Mouse (Mus musculus) hindbrain, embryonic 15.5 days (tissue): ENCODE data around the gene 1520401A03Rik. TPM values are rescaled to one million over a fixed set of nuclear protein-coding genes. Genes with fewer than 3 reads are reported as not detected.
A peak's percentile ranks its signal among the peaks of the same experiment; 100 is the strongest.
"Not testable (repeated sequence)": the region's sequence is repeated elsewhere in the genome, so short reads cannot be mapped to it uniquely, and the experiment has no call there.

ENCODE experiments used
- ATAC-seq: fragments of 200-750 bp; cut with Nextera tagmentation; 2 replicates; pipeline ENCODE4 v1.8.0; 2017; ENCODE audit warnings: low read depth, moderate number of reproducible peaks, moderate TSS enrichment; ENCODE audit not compliant: low FRiP score
- H3K27ac ChIP-seq: fragments of 300-500 bp; sonication (generic); replicated peaks from 2 replicates; pipeline ENCODE4 v1.5.1; 2015; ENCODE audit warnings: mild to moderate bottlenecking, inconsistent platforms
- H3K27me3 ChIP-seq: fragments of 300-500 bp; sonication (generic); 2 replicates; pipeline ENCODE4 v1.6.1; 2015; ENCODE audit warnings: control low read depth, inconsistent platforms
- H3K36me3 ChIP-seq: fragments of 300-500 bp; sonication (generic); 2 replicates; pipeline ENCODE4 v1.6.1; 2015; ENCODE audit warnings: control low read depth, inconsistent platforms
- H3K4me1 ChIP-seq: fragments of 300-500 bp; sonication (generic); replicated peaks from 2 replicates; pipeline ENCODE4 v1.6.1; 2015; ENCODE audit warnings: control low read depth, inconsistent platforms
- H3K4me2 ChIP-seq: fragments of 300-500 bp; sonication (generic); 2 replicates; pipeline ENCODE4 v1.6.1; 2015; ENCODE audit warnings: moderate library complexity, mild to moderate bottlenecking, inconsistent platforms
- H3K4me3 ChIP-seq: fragments of 300-500 bp; sonication (generic); 2 replicates; pipeline ENCODE4 v1.5.1; 2015; ENCODE audit warnings: mild to moderate bottlenecking, inconsistent platforms
- H3K9ac ChIP-seq: fragments of 300-500 bp; sonication (generic); 2 replicates; pipeline ENCODE4 v1.6.1; 2015; ENCODE audit warnings: inconsistent platforms
- H3K9me3 ChIP-seq: fragments of 300-500 bp; sonication (generic); 2 replicates; pipeline ENCODE4 v1.6.1; 2016; ENCODE audit warnings: control low read depth, inconsistent platforms
- WGBS: fragments of 180-500 bp; shearing (Covaris S2); methylation state at CpG from one replicate; pipeline ENCODE4 v1.1.7; 2015; 5-methylcytosine and 5-hydroxymethylcytosine counted together
- polyA plus RNA-seq: library from polyadenylated mRNA; unstranded; fragments of >200 nt; fragmentation: Nextera tagmentation; extraction: Ambion mirVana; gene quantifications from 2 replicates; pipeline ENCODE4 v1.2.1, GENCODE M21; 2015

The 1520401A03Rik gene
- 0.13 and 0.41 TPM in 2 replicates for polyA plus RNA-seq

DNA sequence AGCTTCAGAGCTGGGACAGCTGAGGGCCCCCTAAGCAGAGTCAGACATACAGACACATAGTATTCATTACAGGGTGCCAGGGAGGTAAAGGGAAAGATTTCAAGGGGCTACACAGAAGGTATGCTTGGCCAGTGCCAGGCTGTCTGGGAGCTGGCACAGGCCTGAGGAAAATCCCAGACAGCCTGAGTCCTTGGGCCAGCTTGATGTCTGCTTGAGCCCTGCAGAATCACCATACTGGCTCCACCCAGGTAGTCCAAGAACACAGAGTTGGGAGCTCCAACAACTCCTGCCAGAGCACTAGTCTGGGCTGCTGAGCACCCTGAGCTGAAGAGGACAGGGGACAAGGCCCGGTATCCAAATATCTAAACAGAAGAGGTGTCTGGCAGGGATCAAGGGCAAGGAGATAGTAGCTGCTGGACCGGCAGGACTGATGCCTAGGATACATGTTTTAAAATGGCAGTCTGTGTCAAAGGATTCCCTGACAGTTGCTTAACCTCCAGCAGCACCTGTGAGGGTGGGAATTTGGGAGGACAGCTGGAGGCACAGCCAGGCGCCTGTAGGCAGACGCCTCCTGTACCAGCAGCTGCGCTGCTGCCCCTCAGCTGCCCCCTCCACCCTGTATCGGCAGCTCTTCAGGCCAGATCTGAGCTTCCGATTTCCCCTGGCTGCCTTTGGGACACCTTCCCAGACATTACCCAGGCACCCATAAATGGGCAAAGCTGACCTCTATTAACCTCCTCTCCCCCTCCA lies at the start of gene 1520401A03Rik:
TSS of gene 1520401A03Rik (minus strand) at position 408 of the 750 bp plus-strand sequence.
- Histone ChIP-seq H3K27me3 (no peaks in the 10 kb centered on the region), H3K4me2 (no peak within 1 kb of the TSS), H3K4me1 (peaks cover 13% of the 10 kb centered on the region), H3K9ac (no peak within 1 kb of the TSS), H3K4me3 (no peak within 1 kb of the TSS), H3K36me3 (no peaks in the 10 kb centered on the region), H3K9me3 (no peaks in the 10 kb centered on the region), H3K27ac (no peak within 1 kb of the TSS)
- no peak for ATAC-seq
- WGBS, result 75% methylated on average over 7 of the region's 7 CpGs

DNA sequence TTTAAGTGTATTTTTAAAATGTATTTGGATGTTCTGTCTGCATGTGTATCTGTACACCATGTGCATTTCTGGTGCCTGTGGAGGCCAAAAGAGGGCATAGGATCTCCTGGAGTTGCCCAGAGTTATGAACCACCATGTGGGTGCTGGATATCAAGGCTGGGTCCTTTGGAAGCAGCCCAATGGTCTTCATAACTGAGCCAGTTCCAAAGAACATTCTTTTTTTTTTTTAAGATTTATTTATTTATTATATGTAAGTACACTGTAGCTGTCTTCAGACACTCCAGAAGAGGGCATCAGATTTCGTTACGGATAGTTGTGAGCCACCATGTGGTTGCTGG lies 49.6 kb upstream of the 1520401A03Rik start:
- Histone ChIP-seq H3K27ac (peak overlapping the region; percentile 77), H3K4me1 (peaks cover 27% of the 10 kb centered on the region), H3K4me3 (peak overlapping the region; percentile 94), H3K9ac (peak overlapping the region; percentile 29; the same call in 1 of the 2 replicates), H3K4me2 (peak overlapping the region; percentile 67)
- WGBS, result 77% methylated on average over 2 of the region's 2 CpGs
- not testable (repeated sequence) for H3K9me3 ChIP-seq, ATAC-seq, H3K36me3 ChIP-seq, H3K27me3 ChIP-seq

DNA sequence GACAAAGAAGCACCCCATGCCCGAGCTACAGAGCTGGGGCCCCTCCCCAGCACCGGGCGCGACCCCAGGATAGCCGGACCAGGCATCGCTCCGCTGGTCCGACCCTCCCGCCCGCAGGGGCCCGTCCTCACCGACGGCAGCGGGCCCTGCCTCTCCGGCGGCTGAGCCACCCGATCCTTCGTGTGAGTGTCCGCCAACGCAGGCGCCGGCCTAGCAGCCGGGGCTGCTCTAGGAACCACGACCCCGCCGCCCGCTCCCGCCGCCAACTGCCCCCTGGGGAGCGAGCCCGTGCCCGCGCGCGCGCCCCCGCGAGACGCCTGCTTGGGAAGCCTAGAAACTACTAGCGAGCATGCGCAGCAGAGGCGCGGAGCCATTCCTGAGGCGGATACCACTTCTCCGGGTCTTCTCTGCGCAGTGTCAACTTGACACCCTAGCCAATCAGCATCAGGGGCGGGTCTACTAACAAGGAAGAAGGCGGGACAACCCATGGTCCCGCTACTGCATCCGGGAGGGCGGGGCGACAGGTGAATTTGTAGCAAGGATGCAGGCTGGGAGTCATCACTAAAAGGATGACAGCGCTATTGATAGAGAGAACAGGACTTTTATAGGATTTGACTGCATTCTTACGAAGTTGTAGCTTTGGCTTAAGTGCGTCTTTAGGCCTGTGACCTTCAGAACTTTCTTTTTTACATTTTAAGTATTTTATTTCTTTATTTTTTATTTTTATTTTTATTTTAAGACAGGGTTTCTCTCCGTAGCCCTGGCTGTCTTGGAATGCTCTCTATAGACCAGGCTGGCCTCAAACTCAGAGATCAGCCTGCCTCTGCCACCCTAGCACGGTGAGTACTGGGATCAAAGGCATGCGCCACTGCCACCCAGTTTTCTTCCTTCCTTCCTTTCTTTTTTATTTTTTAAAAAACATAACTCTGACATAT lies 49.0 kb upstream of the 1520401A03Rik start, which contains the start of gene Flywch1:
TSS of gene Flywch1 (minus strand) at position 319 of the 935 bp plus-strand sequence.
- peak within 1 kb of the TSS; percentile 94 for H3K4me3 ChIP-seq
- H3K9ac ChIP-seq, result peak within 1 kb of the TSS; percentile 97
- H3K27ac ChIP-seq, result peak within 1 kb of the TSS; percentile 94
- WGBS, result 3% methylated on average over 49 of the region's 58 CpGs
- H3K4me1 ChIP-seq, result peaks cover 27% of the 10 kb centered on the region
- H3K9me3 ChIP-seq, result no peaks in the 10 kb centered on the region
- peak within 1 kb of the TSS; percentile 67 for H3K4me2 ChIP-seq
- no peaks in the 10 kb centered on the region for H3K27me3 ChIP-seq
- peak; percentile 97 for ATAC-seq
- peaks cover 9% of the 10 kb centered on the region; the same call in 1 of the 2 replicates for H3K36me3 ChIP-seq

- no peak for ATAC-seq
- Histone ChIP-seq H3K9me3 (no peaks in the 10 kb centered on the region), H3K27ac (peak overlapping the region; percentile 94), H3K9ac (peak overlapping the region; percentile 97), H3K4me3 (peak overlapping the region; percentile 94), H3K4me1 (peaks cover 27% of the 10 kb centered on the region), H3K4me2 (peak overlapping the region; percentile 67), H3K36me3 (peaks cover 9% of the 10 kb centered on the region; the same call in 1 of the 2 replicates), H3K27me3 (no peaks in the 10 kb centered on the region)
- under 1% methylated on average over 19 of the region's 19 CpGs for WGBS
These were observed 48.3 kb upstream of the 1520401A03Rik start for GRCm38 (mm10) chr17:23770896-23771283.

GRCm38 (mm10) chr17:23770493-23770892 lies 47.9 kb upstream of the 1520401A03Rik start:
- 2% methylated on average over 2 of the region's 2 CpGs for WGBS
- no peaks in the 10 kb centered on the region for H3K27me3 ChIP-seq
- H3K36me3 ChIP-seq, result peaks cover 9% of the 10 kb centered on the region; the same call in 1 of the 2 replicates
- H3K27ac ChIP-seq, result peak overlapping the region; percentile 94
- peak overlapping the region; percentile 67 for H3K4me2 ChIP-seq
- H3K9ac ChIP-seq, result peak overlapping the region; percentile 97
- H3K4me1 ChIP-seq, result peaks cover 27% of the 10 kb centered on the region
- H3K9me3 ChIP-seq, result no peaks in the 10 kb centered on the region
- no peak for ATAC-seq
- H3K4me3 ChIP-seq, result peak overlapping the region; percentile 94

GRCm38 (mm10) chr17:23762976-23763375 lies 40.4 kb upstream of the 1520401A03Rik start:
- no peak overlapping the region for H3K4me2 ChIP-seq
- H3K4me3 ChIP-seq, result no peak overlapping the region
- H3K9me3 ChIP-seq, result no peaks in the 10 kb centered on the region
- peaks cover 51% of the 10 kb centered on the region for H3K36me3 ChIP-seq
- no peak overlapping the region for H3K9ac ChIP-seq
- no peaks in the 10 kb centered on the region for H3K27me3 ChIP-seq
- no peak overlapping the region for H3K27ac ChIP-seq
- ATAC-seq, result no peak; the same call in 1 of the 2 replicates
- H3K4me1 ChIP-seq, result no peaks in the 10 kb centered on the region
- WGBS, result 84% methylated on average over 11 of the region's 11 CpGs

GRCm38 (mm10) chr17:23761155-23761554 lies 38.6 kb upstream of the 1520401A03Rik start:
- Histone ChIP-seq H3K27me3 (no peaks in the 10 kb centered on the region), H3K36me3 (peaks cover 60% of the 10 kb centered on the region), H3K4me1 (no peaks in the 10 kb centered on the region), H3K4me2 (no peak overlapping the region), H3K9me3 (no peaks in the 10 kb centered on the region), H3K9ac (no peak overlapping the region), H3K27ac (no peak overlapping the region), H3K4me3 (no peak overlapping the region)
- 100% methylated on average over 3 of the region's 3 CpGs for WGBS
- no peak for ATAC-seq

DNA sequence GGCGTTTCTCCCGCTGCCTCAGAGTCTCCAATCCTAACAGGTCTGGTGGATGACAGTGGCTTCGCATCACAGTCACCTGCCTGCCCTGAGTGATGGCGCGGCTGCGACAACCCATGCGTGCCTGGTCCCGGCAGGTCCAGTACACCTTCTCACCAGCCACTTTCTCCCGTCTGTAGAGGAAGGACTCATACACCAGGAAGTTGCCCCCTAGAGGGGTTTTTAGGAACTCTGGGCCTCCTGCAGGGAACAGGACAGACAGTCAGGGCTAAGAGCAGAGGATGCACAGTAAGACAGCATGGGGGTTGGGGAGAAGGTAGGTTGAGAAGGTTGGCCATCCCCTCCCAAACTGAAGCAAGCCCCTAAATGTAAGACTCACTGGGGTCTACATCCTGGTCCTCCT lies 37.6 kb upstream of the 1520401A03Rik start:
- no peak for ATAC-seq
- H3K27me3 ChIP-seq, result no peaks in the 10 kb centered on the region
- no peak overlapping the region for H3K9ac ChIP-seq
- no peak overlapping the region for H3K4me2 ChIP-seq
- H3K9me3 ChIP-seq, result no peaks in the 10 kb centered on the region
- 95% methylated on average over 9 of the region's 9 CpGs for WGBS
- no peaks in the 10 kb centered on the region for H3K4me1 ChIP-seq
- H3K27ac ChIP-seq, result no peak overlapping the region
- H3K36me3 ChIP-seq, result peaks cover 69% of the 10 kb centered on the region
- no peak overlapping the region for H3K4me3 ChIP-seq

DNA sequence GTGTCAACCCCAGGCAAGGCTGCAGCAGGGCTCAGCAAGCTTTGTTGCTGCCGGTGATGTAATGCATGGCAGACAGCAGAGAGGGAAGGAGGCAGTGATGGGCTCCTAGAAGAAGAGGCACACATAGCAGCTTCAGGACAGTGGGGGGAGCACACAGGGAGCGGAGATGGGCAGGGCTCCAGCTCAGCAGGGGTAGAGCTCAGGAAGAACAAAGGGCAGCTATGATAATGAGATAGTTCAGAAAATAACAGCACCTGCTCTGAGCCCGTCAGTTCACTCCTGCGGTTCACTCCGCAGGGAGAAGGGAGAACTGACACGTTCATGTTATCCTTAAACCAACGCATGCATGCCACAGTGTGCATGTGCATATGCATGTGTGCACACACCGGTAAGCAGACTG lies 36.2 kb upstream of the 1520401A03Rik start:
- Histone ChIP-seq H3K9me3 (no peaks in the 10 kb centered on the region), H3K27me3 (no peaks in the 10 kb centered on the region), H3K4me3 (no peak overlapping the region), H3K4me1 (no peaks in the 10 kb centered on the region), H3K27ac (no peak overlapping the region), H3K4me2 (no peak overlapping the region), H3K9ac (no peak overlapping the region), H3K36me3 (peaks cover 83% of the 10 kb centered on the region)
- WGBS, result 53% methylated on average over 8 of the region's 8 CpGs
- no peak for ATAC-seq

- WGBS, result 94% methylated on average over 9 of the region's 9 CpGs
- no peaks in the 10 kb centered on the region for H3K27me3 ChIP-seq
- no peak overlapping the region for H3K4me2 ChIP-seq
- H3K4me3 ChIP-seq, result no peak overlapping the region
- peaks cover 95% of the 10 kb centered on the region for H3K36me3 ChIP-seq
- no peak overlapping the region for H3K27ac ChIP-seq
- no peaks in the 10 kb centered on the region for H3K9me3 ChIP-seq
- H3K9ac ChIP-seq, result no peak overlapping the region
- H3K4me1 ChIP-seq, result no peaks in the 10 kb centered on the region
- no peak for ATAC-seq
These were observed 35.0 kb upstream of the 1520401A03Rik start for GRCm38 (mm10) chr17:23757581-23757980.

DNA sequence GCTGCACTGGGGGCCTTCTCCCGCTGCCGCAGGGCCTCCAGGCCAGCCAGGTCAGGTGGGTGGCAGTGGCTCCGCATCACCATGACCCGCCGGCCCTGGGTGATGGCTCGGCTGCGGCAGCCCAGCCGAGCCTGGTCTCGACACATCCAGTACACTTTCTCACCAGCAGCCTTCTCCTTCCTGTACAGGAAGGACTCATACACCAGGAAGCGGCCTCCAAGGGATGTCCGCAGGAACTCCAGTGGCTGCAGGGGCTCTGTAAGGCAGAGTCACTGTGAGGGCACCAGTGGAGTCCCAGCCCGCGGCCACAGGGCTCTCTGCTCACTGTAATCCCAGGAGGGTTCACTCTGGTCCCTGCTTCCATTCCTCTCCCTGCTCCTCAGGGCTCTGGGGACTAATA lies 33.1 kb upstream of the 1520401A03Rik start:
- H3K9me3 ChIP-seq, result no peaks in the 10 kb centered on the region
- H3K27ac ChIP-seq, result no peak overlapping the region
- WGBS, result 93% methylated on average over 13 of the region's 13 CpGs
- no peak overlapping the region for H3K9ac ChIP-seq
- H3K4me3 ChIP-seq, result no peak overlapping the region
- H3K27me3 ChIP-seq, result no peaks in the 10 kb centered on the region
- peaks cover 91% of the 10 kb centered on the region for H3K36me3 ChIP-seq
- no peak for ATAC-seq
- no peaks in the 10 kb centered on the region for H3K4me1 ChIP-seq
- H3K4me2 ChIP-seq, result no peak overlapping the region
